Mouse (Mus musculus) MEL (cell line): Measurements from ENCODE around the gene P2ry2.

Experiments
- BHLHE40 ChIP-seq: IDR thresholded peaks from 2 replicates; pipeline ENCODE4 v1.6.1; 2012; ENCODE audit warnings: low read depth, mild to moderate bottlenecking, inconsistent platforms, low read length, improper control_type of control experiment, borderline replicate concordance
- CHD2 ChIP-seq: IDR thresholded peaks from 2 replicates; pipeline ENCODE4 v1.6.1; 2011; ENCODE audit warnings: low read length, improper control_type of control experiment
- E2F4 ChIP-seq: IDR thresholded peaks from 2 replicates; pipeline ENCODE4 v1.6.1; 2011; ENCODE audit warnings: low read depth, low read length, improper control_type of control experiment, borderline replicate concordance
- ETS1 ChIP-seq: IDR thresholded peaks from 2 replicates; pipeline ENCODE4 v1.6.1; 2012; ENCODE audit warnings: low read depth, mild to moderate bottlenecking, inconsistent platforms, low read length, improper control_type of control experiment, moderate library complexity
- JUND ChIP-seq: IDR thresholded peaks from 2 replicates; pipeline ENCODE4 v1.6.1; 2011; ENCODE audit warnings: low read depth, mild to moderate bottlenecking, improper control_type of control experiment, low read length
- MAFK ChIP-seq: IDR thresholded peaks from 2 replicates; pipeline ENCODE4 v1.6.1; 2011; ENCODE audit warnings: low read depth, mild to moderate bottlenecking, low read length, improper control_type of control experiment, borderline replicate concordance
- POLR2A ChIP-seq, 2 experiments: IDR thresholded peaks; 2 replicates each; pipeline ENCODE4 v1.6.1; 2011 to 2012; ENCODE audit warnings: low read length in 2 of 2, mild to moderate bottlenecking in 2 of 2, control low read depth in 1 of 2, improper control_type of control experiment in 1 of 2, low read depth in 1 of 2, moderate library complexity in 1 of 2; ENCODE audit not compliant: control insufficient read depth in 1 of 2, insufficient read depth in 1 of 2, poor library complexity in 1 of 2
- RCOR1 ChIP-seq: IDR thresholded peaks from 2 replicates; pipeline ENCODE4 v1.6.1; 2012; ENCODE audit warnings: low read depth, mild to moderate bottlenecking, inconsistent platforms, low read length, improper control_type of control experiment
- ZMIZ1 ChIP-seq: IDR thresholded peaks from 2 replicates; pipeline ENCODE4 v1.6.1; 2012; ENCODE audit warnings: low read depth, mild to moderate bottlenecking, inconsistent platforms, low read length, improper control_type of control experiment, moderate library complexity
- ZNF384 ChIP-seq: IDR thresholded peaks from 2 replicates; pipeline ENCODE4 v1.6.1; 2012; ENCODE audit warnings: low read depth, mild to moderate bottlenecking, inconsistent platforms, low read length, improper control_type of control experiment

GRCm38 (mm10) chr7:101049326-101050087 lies 36.8 kb upstream of the P2ry2 start:
- TF ChIP-seq BHLHE40 = no peak
- TF ChIP-seq E2F4 = no peak
- TF ChIP-seq JUND = no peak
- no peak for TF ChIP-seq ZNF384
- no peak for TF ChIP-seq RCOR1
- no peak for TF ChIP-seq POLR2A (IDR thresholded peaks at IDR 0.05; ENCODE audit: control insufficient read depth in 1 of 2, insufficient read depth in 1 of 2, low read depth in 1 of 2, low read length in 2 of 2, poor library complexity in 1 of 2)
- no peak for TF ChIP-seq MAFK
- TF ChIP-seq ZMIZ1 = no peak
- TF ChIP-seq CHD2 = no peak
- no peak for TF ChIP-seq ETS1
